ENCODE assay signal across 8 mouse cellular contexts in genomic region chr19:36348801-36349486, GRCm38 (mm10). TPM values are rescaled to one million over a fixed set of nuclear protein-coding genes. Genes with fewer than 3 reads are reported as not detected.
A peak's percentile ranks its signal among the peaks of the same experiment; 100 is the strongest.
DNase-seq lines count a peak whose midpoint lies in the region; ATAC-seq and TF ChIP-seq lines count a peak whose summit lies in the region.

No protein-coding gene starts in this region.

- peak overlapping the region; percentile 100 for H3K4me2 ChIP-seq in forebrain, embryonic 11.5 days (ENCODE audit: low read depth, low read length, severe bottlenecking)
- H3K4me2 ChIP-seq in heart, embryonic 15.5 days: peak overlapping the region; percentile 96
- H3K4me2 ChIP-seq in liver, embryonic 12.5 days: peak overlapping the region; percentile 91
- peak overlapping the region; percentile 74 for H3K4me2 ChIP-seq in myocyte (ENCODE audit: low read depth)

- DNase-seq in brain, adult 2 months (ENCODE audit: low read depth, low spot score): peak; percentile 89
- peak; percentile 77 for DNase-seq in forebrain, embryonic 11.5 days (ENCODE audit: low spot score)
- DNase-seq in kidney, postnatal 14 days: peak; percentile 65
- DNase-seq in splenic B cell, adult 2 months (ENCODE audit: low read depth, low spot score): peak; percentile 76

- H3K4me1 ChIP-seq in forebrain, embryonic 11.5 days (replicated peaks; ENCODE audit: control insufficient read depth, insufficient read depth, low read length): no peaks in the 10 kb centered on the region
- H3K4me1 ChIP-seq in heart, embryonic 15.5 days (replicated peaks): peaks cover 12% of the 10 kb centered on the region
- peaks cover 8% of the 10 kb centered on the region; the same call in 1 of the 2 replicates for H3K4me1 ChIP-seq in liver, embryonic 12.5 days

- no peaks in the 10 kb centered on the region for H3K27me3 ChIP-seq in C2C12 (ENCODE audit: control insufficient read depth, insufficient read depth, insufficient read length)
- H3K27me3 ChIP-seq in forebrain, embryonic 11.5 days (ENCODE audit: control insufficient read depth, insufficient read depth, low read length): peaks cover 20% of the 10 kb centered on the region
- peaks cover 13% of the 10 kb centered on the region; the same call in 1 of the 2 replicates for H3K27me3 ChIP-seq in heart, embryonic 15.5 days
- peaks cover 65% of the 10 kb centered on the region for H3K27me3 ChIP-seq in liver, embryonic 12.5 days (replicated peaks)
- H3K27me3 ChIP-seq in myocyte (ENCODE audit: control insufficient read depth, insufficient read depth, insufficient read length): no peaks in the 10 kb centered on the region
- no peaks in the 10 kb centered on the region; the same call in 1 of the 2 replicates for H3K27me3 ChIP-seq in splenic B cell, adult 2 months (ENCODE audit: control insufficient read depth, insufficient read depth, low read length, poor library complexity, severe bottlenecking)

- WGBS in forebrain, embryonic 11.5 days: under 1% methylated on average over 76 of the region's 85 CpGs
- WGBS in heart, embryonic 15.5 days: under 1% methylated on average over 85 of the region's 85 CpGs
- under 1% methylated on average over 75 of the region's 85 CpGs for WGBS in liver, embryonic 12.5 days (ENCODE audit: insufficient replicate concordance)

- no peak for TF ChIP-seq CTCF in C2C12 (IDR thresholded peaks at IDR 0.05; ENCODE audit: control insufficient read depth, insufficient read depth, insufficient read length)

- H3K79me3 ChIP-seq in C2C12 (ENCODE audit: low read depth): peaks cover 31% of the 10 kb centered on the region

- peak; percentile 66 for ATAC-seq in forebrain, embryonic 11.5 days (replicated peaks; ENCODE audit: low FRiP score)
- peak; percentile 72 for ATAC-seq in heart, embryonic 15.5 days (replicated peaks; ENCODE audit: insufficient number of reproducible peaks, insufficient read depth, low FRiP score, low read depth)
- ATAC-seq in liver, embryonic 12.5 days: peak; percentile 51

- H3ac ChIP-seq in C2C12 (ENCODE audit: control insufficient read depth, insufficient read length, low read depth): peak overlapping the region; percentile 89
- peak overlapping the region; percentile 87 for H3ac ChIP-seq in myocyte (ENCODE audit: control insufficient read depth, insufficient read length)

- H3K9me3 ChIP-seq in forebrain, embryonic 11.5 days (ENCODE audit: control insufficient read depth, low read length): no peaks in the 10 kb centered on the region
- no peaks in the 10 kb centered on the region for H3K9me3 ChIP-seq in heart, embryonic 15.5 days (replicated peaks)
- H3K9me3 ChIP-seq in liver, embryonic 12.5 days (replicated peaks): no peaks in the 10 kb centered on the region

- TF ChIP-seq POLR2A in myocyte (IDR thresholded peaks at IDR 0.05; ENCODE audit: insufficient read length, low read depth): no peak

- H3K4me3 ChIP-seq in C2C12 (ENCODE audit: insufficient read depth, poor library complexity, severe bottlenecking) (peak overlapping the region; percentile 65), myocyte (peak overlapping the region; percentile 27)
- peak overlapping the region; percentile 74 for H3K4me3 ChIP-seq in forebrain, embryonic 11.5 days (ENCODE audit: low read depth, low read length)
- H3K4me3 ChIP-seq in heart, embryonic 15.5 days: peak overlapping the region; percentile 90
- peak overlapping the region; percentile 66 for H3K4me3 ChIP-seq in liver, embryonic 12.5 days

- H3K9ac ChIP-seq in forebrain, embryonic 11.5 days (ENCODE audit: low read length): peak overlapping the region; percentile 62
- peak overlapping the region; percentile 80 for H3K9ac ChIP-seq in heart, embryonic 15.5 days
- peak overlapping the region; percentile 60 for H3K9ac ChIP-seq in liver, embryonic 12.5 days

- no peak overlapping the region for H3K27ac ChIP-seq in forebrain, embryonic 11.5 days (ENCODE audit: low read depth, low read length)
- peak overlapping the region; percentile 89 for H3K27ac ChIP-seq in heart, embryonic 15.5 days
- no peak overlapping the region for H3K27ac ChIP-seq in liver, embryonic 12.5 days

- peaks cover 58% of the 10 kb centered on the region for H3K79me2 ChIP-seq in C2C12 (ENCODE audit: control insufficient read depth, insufficient read depth)
- no peaks in the 10 kb centered on the region for H3K79me2 ChIP-seq in myocyte (ENCODE audit: control insufficient read depth, insufficient read depth)

- H3K36me3 ChIP-seq in C2C12 (ENCODE audit: control insufficient read depth, insufficient read depth) (no peaks in the 10 kb centered on the region), myocyte (ENCODE audit: control insufficient read depth, insufficient read depth) (no peaks in the 10 kb centered on the region)
- no peaks in the 10 kb centered on the region for H3K36me3 ChIP-seq in forebrain, embryonic 11.5 days (ENCODE audit: control insufficient read depth, insufficient read depth, low read length)
- no peaks in the 10 kb centered on the region for H3K36me3 ChIP-seq in heart, embryonic 15.5 days
- H3K36me3 ChIP-seq in liver, embryonic 12.5 days: no peaks in the 10 kb centered on the region
- H3K36me3 ChIP-seq in splenic B cell, adult 2 months (ENCODE audit: control insufficient read depth, insufficient read depth, low read length, poor library complexity, severe bottlenecking): no peaks in the 10 kb centered on the region

TF ChIP-seq in C2C12, 6 proteins besides CTCF, POLR2A, EP300 and RAD21:
- TF ChIP-seq FOSL1 (IDR thresholded peaks at IDR 0.05; ENCODE audit: insufficient read depth, low read length, poor library complexity, severe bottlenecking): no peak
- no peak for TF ChIP-seq CEBPB (IDR thresholded peaks at IDR 0.05; ENCODE audit: low read depth)
- no peak for TF ChIP-seq USF1 (IDR thresholded peaks at IDR 0.05; ENCODE audit: low read depth)
- peak; percentile 37 for TF ChIP-seq MAX (IDR thresholded peaks at IDR 0.05)
- no peak for TF ChIP-seq MYOD1 (IDR thresholded peaks at IDR 0.05; ENCODE audit: control insufficient read depth, insufficient read length, low read depth)

TF ChIP-seq in myocyte, 11 proteins besides CTCF, POLR2A, EP300 and RAD21:
- TF ChIP-seq MYOG (IDR thresholded peaks at IDR 0.05; ENCODE audit: control insufficient read depth in 1 of 3, insufficient read depth in 1 of 3, insufficient read length in 2 of 3, low read depth in 2 of 3): peak in 1 of 3 experiments; percentile 7
- TF ChIP-seq USF1 (IDR thresholded peaks at IDR 0.05; ENCODE audit: low read depth): no peak
- no peak for TF ChIP-seq TCF3 (IDR thresholded peaks at IDR 0.05; ENCODE audit: insufficient read length, low read depth)
- TF ChIP-seq CEBPB (IDR thresholded peaks at IDR 0.05; ENCODE audit: insufficient read depth, poor library complexity, severe bottlenecking): no peak
- no peak for TF ChIP-seq SRF (IDR thresholded peaks at IDR 0.05; ENCODE audit: control insufficient read depth, insufficient read length, low read depth)

RNA-seq across cellular contexts. Expression of gene Pcgf5, which starts 0.8 kb away (rescaled TPM):
- polyA plus RNA-seq in C2C12 (2012; fragmentation: generic; extraction: Trizol) (11.0 TPM), myocyte (2012; fragmentation: generic; extraction: Trizol) (13.9 TPM)
- 14.9 and 17.1 TPM in 2 replicates for polyA plus RNA-seq in forebrain, embryonic 11.5 days (2014; fragmentation: Nextera tagmentation; extraction: Ambion mirVana)
- polyA plus RNA-seq in heart, embryonic 15.5 days (2015; fragmentation: Nextera tagmentation; extraction: Ambion mirVana): 47.3 and 55.4 TPM in 2 replicates
- 23.6 and 26.0 TPM in 2 replicates for polyA plus RNA-seq in liver, embryonic 12.5 days (2016; fragmentation: Nextera tagmentation; extraction: Ambion mirVana)

Comparison
In these comparisons a context has a peak if more than half of its experiments do, and no peak if none do; other contexts are left out.
1. H3K4me3 ChIP-seq: peak in every context shown above with its lines; median percentile 90 in heart, embryonic 15.5 days; 74 in forebrain, embryonic 11.5 days; 66 in liver, embryonic 12.5 days; 65 in C2C12; 27 in myocyte.